Mouse (Mus musculus): ENCODE results near the gene Ccn2. TPM values are rescaled to one million over a fixed set of nuclear protein-coding genes. Genes with fewer than 3 reads are reported as not detected.

The Ccn2 gene
- polyA plus RNA-seq, 1 experiment from 2014 or later: 3.9 TPM

DNA sequence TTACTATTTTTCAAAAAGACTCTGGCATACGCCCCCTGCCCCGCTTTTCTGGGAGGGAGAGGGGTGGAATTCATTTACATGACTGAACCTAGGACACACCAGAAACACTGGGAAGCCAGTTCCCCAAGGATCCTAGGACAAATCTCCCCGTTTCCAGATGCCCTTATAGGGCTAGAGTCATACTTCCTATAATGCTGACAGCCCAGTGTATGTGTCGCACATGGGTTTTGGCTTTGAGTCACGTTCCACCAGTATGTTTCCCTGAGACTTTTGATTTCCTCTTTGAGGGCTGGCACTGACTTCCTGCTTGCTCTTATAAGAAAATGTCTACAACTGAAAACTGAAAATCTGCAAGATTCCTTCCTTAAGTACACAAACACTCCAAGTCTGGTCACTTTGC, 3.5 kb upstream of the Ccn2 start:
- no peak for ATAC-seq (ENCODE audit: low FRiP score, low read depth)
- Histone ChIP-seq H3K27me3 (replicated peaks) (no peaks in the 10 kb centered on the region), H3K9ac (no peak overlapping the region), H3K4me1 (peaks cover 8% of the 10 kb centered on the region), H3K36me3 (no peaks in the 10 kb centered on the region), H3K27ac (no peak overlapping the region), H3K4me2 (replicated peaks) (no peak overlapping the region), H3K9me3 (no peaks in the 10 kb centered on the region), H3K4me3 (no peak overlapping the region)
- 79% methylated on average over 5 of the region's 5 CpGs for WGBS

DNA sequence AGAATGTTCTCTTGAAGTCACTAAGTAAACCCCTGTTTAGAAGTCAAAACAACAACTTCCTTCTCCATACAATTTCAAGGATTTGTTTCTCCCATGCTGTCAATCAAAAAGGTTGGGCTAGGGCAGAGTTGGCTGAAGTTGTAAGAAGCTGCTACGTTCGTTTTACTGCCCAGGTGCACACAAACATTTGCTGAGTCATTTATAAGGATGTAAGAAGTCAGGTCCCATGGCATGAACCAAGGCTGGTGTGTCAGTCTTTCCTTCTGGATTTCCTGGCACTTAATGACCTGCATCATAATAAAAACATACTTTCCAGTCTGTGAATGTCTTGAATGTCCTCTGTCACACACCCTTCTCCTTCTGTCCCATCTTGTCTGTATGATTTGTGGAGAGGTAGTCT, 2.9 kb upstream of the Ccn2 start:
- H3K27me3 ChIP-seq (replicated peaks): no peaks in the 10 kb centered on the region
- H3K36me3 ChIP-seq: no peaks in the 10 kb centered on the region
- H3K4me2 ChIP-seq (replicated peaks): no peak overlapping the region
- H3K4me3 ChIP-seq: no peak overlapping the region
- peaks cover 8% of the 10 kb centered on the region for H3K4me1 ChIP-seq
- H3K9me3 ChIP-seq: no peaks in the 10 kb centered on the region
- H3K9ac ChIP-seq: no peak overlapping the region
- H3K27ac ChIP-seq: no peak overlapping the region
- WGBS: 80% methylated on average over 2 of the region's 2 CpGs
- ATAC-seq (ENCODE audit: low FRiP score, low read depth): no peak

DNA sequence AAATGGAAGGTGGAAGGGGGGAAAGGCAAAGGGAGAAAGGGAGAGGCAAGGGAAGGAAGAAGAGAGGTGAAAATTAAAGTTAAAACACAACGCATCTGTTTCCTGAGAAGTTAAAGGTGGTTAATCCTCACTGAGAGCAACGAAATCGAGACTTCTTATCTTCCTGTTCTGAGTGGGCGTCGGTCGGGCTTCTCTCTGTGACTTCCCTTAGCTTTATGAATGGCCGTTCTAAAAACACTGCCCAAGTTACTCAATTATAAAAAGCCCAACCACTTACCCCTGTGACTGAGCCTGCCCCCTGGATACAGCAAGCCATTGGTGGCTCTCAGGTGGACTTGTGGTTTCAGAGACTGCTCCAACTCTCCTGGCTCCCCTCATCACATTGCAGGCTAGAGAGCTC, 2.3 kb upstream of the Ccn2 start:
- peaks cover 8% of the 10 kb centered on the region for H3K4me1 ChIP-seq
- no peaks in the 10 kb centered on the region for H3K9me3 ChIP-seq
- no peak overlapping the region for H3K9ac ChIP-seq
- H3K36me3 ChIP-seq: no peaks in the 10 kb centered on the region
- ATAC-seq (ENCODE audit: low FRiP score, low read depth): no peak
- no peak overlapping the region for H3K4me2 ChIP-seq (replicated peaks)
- no peak overlapping the region for H3K27ac ChIP-seq
- WGBS: 80% methylated on average over 7 of the region's 7 CpGs
- no peaks in the 10 kb centered on the region for H3K27me3 ChIP-seq (replicated peaks)
- no peak overlapping the region for H3K4me3 ChIP-seq

DNA sequence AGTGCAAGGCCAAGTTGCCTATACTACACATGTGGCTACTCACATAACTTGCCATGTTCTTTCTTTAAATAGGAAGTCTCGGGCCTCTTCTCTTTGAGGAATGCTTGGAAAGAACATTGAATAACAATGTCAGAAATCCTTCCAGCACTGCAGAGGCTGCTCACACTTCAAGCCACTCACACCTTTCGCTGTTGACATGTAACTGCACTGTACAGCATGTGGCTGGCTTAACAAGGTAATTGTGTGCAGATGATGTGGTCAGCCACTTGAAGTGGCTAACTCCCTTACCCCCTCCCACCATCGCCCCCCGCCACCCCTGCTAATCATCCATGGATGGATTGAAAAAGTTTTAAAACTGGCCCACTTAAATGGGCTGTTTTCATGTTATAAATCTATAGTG, 1.7 kb upstream of the Ccn2 start:
- no peak overlapping the region for H3K4me2 ChIP-seq (replicated peaks)
- H3K9ac ChIP-seq: no peak overlapping the region
- no peaks in the 10 kb centered on the region for H3K27me3 ChIP-seq (replicated peaks)
- no peaks in the 10 kb centered on the region for H3K9me3 ChIP-seq
- WGBS: 81% methylated on average over 4 of the region's 4 CpGs
- no peaks in the 10 kb centered on the region for H3K36me3 ChIP-seq
- peaks cover 8% of the 10 kb centered on the region for H3K4me1 ChIP-seq
- no peak overlapping the region for H3K4me3 ChIP-seq
- ATAC-seq (ENCODE audit: low FRiP score, low read depth): no peak
- no peak overlapping the region for H3K27ac ChIP-seq

DNA sequence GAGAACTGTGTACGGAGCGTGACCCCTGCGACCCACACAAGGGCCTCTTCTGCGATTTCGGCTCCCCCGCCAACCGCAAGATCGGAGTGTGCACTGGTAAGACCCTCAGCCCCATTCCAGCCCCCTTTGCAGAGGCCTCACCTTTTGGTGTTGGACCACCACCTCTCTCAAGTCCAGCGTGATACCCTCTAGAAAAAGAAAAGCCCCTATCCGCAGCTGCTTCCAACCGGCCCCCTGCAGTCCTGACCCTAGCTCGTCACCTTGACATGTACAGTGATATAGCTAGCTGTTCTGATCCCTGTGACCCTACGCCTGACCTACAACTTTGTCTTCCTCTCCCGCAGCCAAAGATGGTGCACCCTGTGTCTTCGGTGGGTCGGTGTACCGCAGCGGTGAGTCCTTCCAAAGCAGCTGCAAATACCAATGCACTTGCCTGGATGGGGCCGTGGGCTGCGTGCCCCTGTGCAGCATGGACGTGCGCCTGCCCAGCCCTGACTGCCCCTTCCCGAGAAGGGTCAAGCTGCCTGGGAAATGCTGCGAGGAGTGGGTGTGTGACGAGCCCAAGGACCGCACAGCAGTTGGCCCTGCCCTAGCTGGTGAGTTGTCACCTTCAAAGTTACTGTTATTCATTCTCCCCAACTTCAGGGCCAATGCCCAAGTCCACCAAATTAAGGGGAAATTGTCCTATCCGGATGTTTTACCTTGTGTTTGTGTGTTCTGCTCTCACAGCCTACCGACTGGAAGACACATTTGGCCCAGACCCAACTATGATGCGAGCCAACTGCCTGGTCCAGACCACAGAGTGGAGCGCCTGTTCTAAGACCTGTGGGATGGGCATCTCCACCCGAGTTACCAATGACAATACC, 994 bp downstream of the Ccn2 start:
- Histone ChIP-seq H3K4me2 (replicated peaks) (peak overlapping the region; percentile 80), H3K36me3 (no peaks in the 10 kb centered on the region), H3K27me3 (replicated peaks) (no peaks in the 10 kb centered on the region), H3K9me3 (no peaks in the 10 kb centered on the region), H3K27ac (no peak overlapping the region), H3K9ac (peak overlapping the region; percentile 68), H3K4me1 (peaks cover 8% of the 10 kb centered on the region), H3K4me3 (peak overlapping the region; percentile 61)
- ATAC-seq (ENCODE audit: low FRiP score, low read depth): peak; percentile 70
- WGBS: 18% methylated on average over 31 of the region's 31 CpGs

DNA sequence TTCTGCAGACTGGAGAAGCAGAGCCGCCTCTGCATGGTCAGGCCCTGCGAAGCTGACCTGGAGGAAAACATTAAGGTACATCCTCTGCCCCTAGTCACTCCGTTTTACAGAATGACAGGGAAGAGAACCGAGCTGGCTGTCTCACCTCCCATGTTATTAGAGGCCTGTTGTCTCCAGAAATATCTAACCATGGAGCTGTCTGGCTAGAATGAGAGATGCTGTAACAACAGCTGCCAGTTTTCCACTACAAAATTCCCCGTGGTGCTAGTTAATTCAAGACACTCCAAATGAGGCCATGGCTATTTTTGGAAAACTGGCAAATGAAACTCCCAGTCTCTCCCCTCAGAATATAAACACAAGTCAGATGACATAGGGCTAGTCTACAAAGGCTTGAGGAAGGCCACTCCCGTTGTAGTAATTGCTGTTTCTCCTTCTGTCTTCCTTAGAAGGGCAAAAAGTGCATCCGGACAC, 1.7 kb downstream of the Ccn2 start:
- Histone ChIP-seq H3K4me2 (replicated peaks) (peak overlapping the region; percentile 80), H3K9ac (no peak overlapping the region), H3K4me3 (no peak overlapping the region), H3K9me3 (no peaks in the 10 kb centered on the region), H3K36me3 (no peaks in the 10 kb centered on the region), H3K4me1 (peaks cover 8% of the 10 kb centered on the region), H3K27me3 (replicated peaks) (no peaks in the 10 kb centered on the region), H3K27ac (no peak overlapping the region)
- no peak for ATAC-seq (ENCODE audit: low FRiP score, low read depth)
- WGBS: 66% methylated on average over 7 of the region's 7 CpGs

DNA sequence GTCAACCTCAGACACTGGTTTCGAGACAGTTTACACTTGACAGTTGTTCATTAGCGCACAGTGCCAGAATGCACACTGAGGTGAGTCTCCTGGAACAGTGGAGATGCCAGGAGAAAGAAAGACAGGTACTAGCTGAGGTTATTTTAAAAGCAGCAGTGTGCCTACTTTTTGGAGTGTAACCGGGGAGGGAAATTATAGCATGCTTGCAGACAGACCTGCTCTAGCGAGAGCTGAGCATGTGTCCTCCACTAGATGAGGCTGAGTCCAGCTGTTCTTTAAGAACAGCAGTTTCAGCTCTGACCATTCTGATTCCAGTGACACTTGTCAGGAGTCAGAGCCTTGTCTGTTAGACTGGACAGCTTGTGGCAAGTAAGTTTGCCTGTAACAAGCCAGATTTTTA, 2.5 kb downstream of the Ccn2 start:
- Histone ChIP-seq H3K4me1 (peaks cover 8% of the 10 kb centered on the region), H3K27ac (no peak overlapping the region), H3K9me3 (no peaks in the 10 kb centered on the region), H3K4me2 (replicated peaks) (no peak overlapping the region), H3K4me3 (no peak overlapping the region), H3K36me3 (no peaks in the 10 kb centered on the region), H3K9ac (no peak overlapping the region), H3K27me3 (replicated peaks) (no peaks in the 10 kb centered on the region)
- ATAC-seq (ENCODE audit: low FRiP score, low read depth): no peak
- WGBS: 86% methylated on average over 4 of the region's 4 CpGs

DNA sequence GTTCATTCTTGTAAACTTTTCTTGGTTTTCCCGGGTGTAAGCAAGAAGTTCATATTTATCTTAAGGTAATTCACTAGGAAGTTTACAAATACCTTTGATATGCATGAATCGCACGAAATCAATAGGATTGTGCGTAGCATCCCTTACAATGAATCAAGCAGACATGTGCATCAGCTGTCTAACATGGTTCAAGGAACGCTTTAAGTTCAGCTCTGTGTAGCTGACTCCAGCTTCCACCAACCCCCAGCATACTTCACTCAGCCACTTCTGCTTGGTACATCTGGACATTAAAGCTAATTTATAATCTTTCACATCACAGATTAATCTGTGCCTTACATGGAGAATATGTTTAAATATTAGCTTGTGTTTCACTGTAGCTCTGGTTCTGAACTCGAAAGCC, 3.5 kb downstream of the Ccn2 start:
- no peak overlapping the region for H3K4me2 ChIP-seq (replicated peaks)
- H3K9me3 ChIP-seq: no peaks in the 10 kb centered on the region
- no peak overlapping the region for H3K27ac ChIP-seq
- no peak overlapping the region for H3K9ac ChIP-seq
- H3K4me1 ChIP-seq: peaks cover 8% of the 10 kb centered on the region
- no peak overlapping the region for H3K4me3 ChIP-seq
- no peaks in the 10 kb centered on the region for H3K27me3 ChIP-seq (replicated peaks)
- ATAC-seq (ENCODE audit: low FRiP score, low read depth): no peak
- no peaks in the 10 kb centered on the region for H3K36me3 ChIP-seq
- WGBS: 84% methylated on average over 6 of the region's 6 CpGs

DNA sequence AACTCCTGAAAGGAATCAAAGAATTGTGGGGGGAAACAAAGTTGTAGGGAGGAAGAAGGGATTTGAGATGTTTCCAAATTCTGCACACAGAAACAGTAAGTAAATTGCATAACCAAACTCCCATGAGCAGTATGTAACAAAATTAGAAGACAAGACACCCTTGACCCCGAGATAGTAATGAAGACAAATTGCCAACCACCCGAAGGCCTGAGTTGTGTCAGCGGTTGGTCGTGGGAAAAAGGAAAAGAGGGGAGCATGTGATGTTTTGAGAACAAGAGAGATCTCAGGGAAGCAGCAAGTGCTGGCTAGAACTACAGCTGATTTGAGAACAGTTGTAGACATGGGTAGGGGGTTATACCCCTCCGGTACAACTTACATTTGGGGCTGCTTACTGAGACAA, 4.6 kb downstream of the Ccn2 start:
- no peaks in the 10 kb centered on the region for H3K36me3 ChIP-seq
- WGBS: 69% methylated on average over 5 of the region's 5 CpGs
- no peaks in the 10 kb centered on the region for H3K27me3 ChIP-seq (replicated peaks)
- H3K4me3 ChIP-seq: no peak overlapping the region
- no peak overlapping the region for H3K27ac ChIP-seq
- no peak overlapping the region for H3K9ac ChIP-seq
- no peak for ATAC-seq (ENCODE audit: low FRiP score, low read depth)
- H3K4me1 ChIP-seq: peaks cover 8% of the 10 kb centered on the region
- H3K9me3 ChIP-seq: no peaks in the 10 kb centered on the region
- no peak overlapping the region for H3K4me2 ChIP-seq (replicated peaks)

DNA sequence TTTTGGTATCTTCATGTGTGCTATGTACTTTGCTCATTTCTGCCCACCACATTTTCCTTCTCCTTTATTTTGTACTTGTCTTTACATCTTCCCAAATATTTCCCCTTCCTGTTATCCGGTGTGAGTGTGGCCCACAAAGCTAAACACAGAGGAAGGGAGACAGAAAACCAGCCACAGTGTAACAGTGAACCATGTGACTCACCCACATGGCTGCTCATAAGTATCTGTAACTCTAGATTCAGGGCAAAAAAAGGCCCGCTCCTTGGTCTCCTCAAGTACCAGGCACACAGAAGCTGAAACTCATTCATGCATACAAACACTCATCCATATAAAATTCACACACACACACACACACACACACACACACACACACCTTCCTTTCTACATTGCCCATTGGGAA, 7.8 kb downstream of the Ccn2 start:
- Histone ChIP-seq H3K27ac (no peak overlapping the region), H3K4me1 (no peaks in the 10 kb centered on the region), H3K4me3 (no peak overlapping the region), H3K4me2 (replicated peaks) (no peak overlapping the region), H3K27me3 (replicated peaks) (no peaks in the 10 kb centered on the region), H3K9ac (no peak overlapping the region), H3K9me3 (no peaks in the 10 kb centered on the region), H3K36me3 (no peaks in the 10 kb centered on the region)
- 83% methylated on average over 2 of the region's 2 CpGs for WGBS
- no peak for ATAC-seq (ENCODE audit: low FRiP score, low read depth)

DNA sequence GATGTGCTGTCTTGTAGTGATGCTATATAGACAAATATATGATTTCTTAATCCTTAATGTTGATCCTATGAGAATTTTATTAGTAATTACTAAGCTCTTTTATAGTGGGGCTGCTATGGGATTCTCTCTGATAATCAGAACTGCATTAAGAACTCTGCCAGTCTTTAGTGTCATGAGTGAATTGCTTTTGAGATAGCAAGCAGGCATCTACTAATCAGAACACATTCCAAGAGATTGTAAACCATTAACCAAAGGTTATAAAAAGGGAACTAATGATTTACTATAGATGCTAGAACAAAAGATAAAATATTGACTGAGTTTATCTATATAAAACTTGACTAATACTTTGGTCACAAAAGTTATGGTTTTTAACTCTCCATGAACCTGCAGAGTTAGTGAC, 8.5 kb downstream of the Ccn2 start:
- ATAC-seq (ENCODE audit: low FRiP score, low read depth): no peak
- H3K4me2 ChIP-seq (replicated peaks): no peak overlapping the region
- H3K9ac ChIP-seq: no peak overlapping the region
- H3K36me3 ChIP-seq: no peaks in the 10 kb centered on the region
- H3K27ac ChIP-seq: no peak overlapping the region
- no peak overlapping the region for H3K4me3 ChIP-seq
- H3K4me1 ChIP-seq: no peaks in the 10 kb centered on the region
- no peaks in the 10 kb centered on the region for H3K27me3 ChIP-seq (replicated peaks)
- no peaks in the 10 kb centered on the region for H3K9me3 ChIP-seq

DNA sequence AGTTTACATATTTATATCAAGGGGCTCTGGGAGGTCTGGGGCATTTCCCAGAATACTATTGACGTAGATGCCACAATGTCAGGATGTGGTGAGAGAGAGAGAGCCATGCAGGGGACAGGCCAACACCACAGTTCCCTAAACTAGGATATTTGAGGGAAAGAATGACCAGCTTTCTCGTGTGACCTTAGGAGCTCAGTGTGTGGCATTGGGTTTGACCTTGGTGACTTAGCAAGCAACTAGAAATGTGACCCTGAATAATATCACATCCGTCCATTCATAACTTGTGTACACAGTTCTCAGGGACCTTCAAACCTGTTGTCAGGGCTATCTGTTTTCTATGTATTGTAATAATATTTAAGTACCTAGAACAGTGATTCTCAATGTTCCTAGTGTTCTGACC, 13.9 kb downstream of the Ccn2 start:
- no peaks in the 10 kb centered on the region for H3K27me3 ChIP-seq (replicated peaks)
- no peak overlapping the region for H3K9ac ChIP-seq
- no peaks in the 10 kb centered on the region for H3K4me1 ChIP-seq
- 93% methylated on average over 3 of the region's 3 CpGs for WGBS
- H3K4me2 ChIP-seq (replicated peaks): no peak overlapping the region
- no peak overlapping the region for H3K4me3 ChIP-seq
- no peaks in the 10 kb centered on the region for H3K36me3 ChIP-seq
- ATAC-seq (ENCODE audit: low FRiP score, low read depth): no peak
- no peaks in the 10 kb centered on the region for H3K9me3 ChIP-seq
- no peak overlapping the region for H3K27ac ChIP-seq

DNA sequence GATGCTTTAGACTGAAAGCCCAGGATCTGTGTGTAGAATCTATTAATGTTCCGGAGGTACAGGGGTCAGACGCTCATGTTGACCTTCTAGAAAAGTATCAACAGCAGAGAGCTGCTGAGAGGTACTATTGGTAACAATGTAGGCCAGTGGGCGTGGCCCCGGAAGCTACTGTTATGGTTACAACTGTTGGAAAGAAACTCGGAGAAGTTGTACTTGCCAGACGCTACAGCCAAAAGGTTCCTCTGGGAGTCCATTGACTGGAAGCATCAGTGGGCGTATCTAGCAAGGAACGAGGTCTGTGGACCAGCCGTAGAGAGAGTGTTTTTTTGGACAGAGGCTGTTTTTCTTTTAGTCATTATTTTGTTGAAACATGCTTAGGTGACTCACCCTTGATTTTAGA, 14.5 kb downstream of the Ccn2 start:
- ATAC-seq (ENCODE audit: low FRiP score, low read depth): no peak
- no peaks in the 10 kb centered on the region for H3K36me3 ChIP-seq
- no peak overlapping the region for H3K27ac ChIP-seq
- no peak overlapping the region for H3K9ac ChIP-seq
- no peaks in the 10 kb centered on the region for H3K4me1 ChIP-seq
- 90% methylated on average over 9 of the region's 9 CpGs for WGBS
- H3K27me3 ChIP-seq (replicated peaks): no peaks in the 10 kb centered on the region
- H3K4me3 ChIP-seq: no peak overlapping the region
- no peak overlapping the region for H3K4me2 ChIP-seq (replicated peaks)
- H3K9me3 ChIP-seq: no peaks in the 10 kb centered on the region

Measured in neural tube, embryonic 12.5 days (tissue).